Mouse (Mus musculus): ENCODE results near the gene Ube2o.

DNA sequence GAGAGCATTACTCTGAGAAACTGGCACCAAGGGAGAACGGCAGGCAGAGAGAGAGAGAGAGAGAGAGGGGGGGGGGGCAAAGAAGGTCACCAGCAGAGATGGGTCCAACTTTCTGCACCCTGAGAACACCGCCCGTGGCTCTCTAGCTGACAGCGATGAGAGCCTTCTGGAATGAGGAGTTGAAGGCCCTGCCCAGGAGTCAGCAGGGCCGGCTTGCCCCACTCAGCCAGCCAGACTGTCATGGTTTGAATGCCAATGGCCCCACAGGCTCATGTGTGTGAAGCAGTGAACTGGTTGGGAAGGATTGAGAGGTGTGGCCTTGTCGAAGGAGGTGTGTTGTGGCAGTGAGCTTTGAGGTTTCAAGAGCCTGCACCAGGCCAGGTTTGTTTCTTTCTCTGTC, 32.0 kb upstream of the Ube2o start:
- TF ChIP-seq CTCF (IDR thresholded peaks at IDR 0.05; ENCODE audit: low read depth, low read length) (no peak), POLR2AphosphoS5 (IDR thresholded peaks at IDR 0.05; ENCODE audit: insufficient replicate concordance, low read depth, low read length) (no peak), GATA2 (IDR thresholded peaks at IDR 0.05; ENCODE audit: borderline replicate concordance, low read depth, low read length) (no peak), GATA1 (IDR thresholded peaks at IDR 0.05; ENCODE audit: borderline replicate concordance, low read length) (no peak)

Data from G1E (cell line).